Mouse (Mus musculus): ENCODE measurements around the gene Naa15. TPM values are rescaled to one million over a fixed set of nuclear protein-coding genes. Genes with fewer than 3 reads are reported as not detected.
A peak's percentile ranks its signal among the peaks of the same experiment; 100 is the strongest.
"Not testable (repeated sequence)": the region's sequence is repeated elsewhere in the genome, so short reads cannot be mapped to it uniquely, and the experiment has no call there.

The Naa15 gene
- polyA plus RNA-seq, 2 experiments = 12.9 to 13.3 TPM

- H3K27ac ChIP-seq = no peak overlapping the region
- no peaks in the 10 kb centered on the region for H3K36me3 ChIP-seq (replicated peaks; ENCODE audit: control insufficient read depth, insufficient read depth, low read depth)
- no peak overlapping the region for H3K4me3 ChIP-seq (ENCODE audit: insufficient read depth in 1 of 2, low read depth in 2 of 2, low read length in 2 of 2)
- 63% methylated on average over 15 of the region's 15 CpGs for WGBS (ENCODE audit: insufficient replicate concordance)
- DNase-seq (ENCODE audit: low read depth in 3 of 3, low spot score in 3 of 3) (no peak), ATAC-seq (ENCODE audit: insufficient read depth) (no peak)
- no peak overlapping the region for H3K4me2 ChIP-seq (ENCODE audit: low read depth)
- no peak for TF ChIP-seq CTCF (IDR thresholded peaks at IDR 0.05; ENCODE audit: low read depth)
- TF ChIP-seq EP300 (IDR thresholded peaks at IDR 0.05; ENCODE audit: low read depth) = no peak
- H3K27me3 ChIP-seq (ENCODE audit: control insufficient read depth, insufficient read depth, low read length) = peaks cover 11% of the 10 kb centered on the region
- H3K9ac ChIP-seq (replicated peaks) = no peak overlapping the region
- no peaks in the 10 kb centered on the region for H3K9me3 ChIP-seq (ENCODE audit: control insufficient read depth, low read length)
- peaks cover 3% of the 10 kb centered on the region in 2 experiments; a peak in 3 of 4 replicates for H3K4me1 ChIP-seq (replicated peaks; ENCODE audit: control insufficient read depth in 2 of 2, insufficient read depth in 2 of 2, low read length in 1 of 2)
Observed at GRCm38 (mm10) chr3:51397700-51398299, 17.1 kb upstream of the Naa15 start.

DNA sequence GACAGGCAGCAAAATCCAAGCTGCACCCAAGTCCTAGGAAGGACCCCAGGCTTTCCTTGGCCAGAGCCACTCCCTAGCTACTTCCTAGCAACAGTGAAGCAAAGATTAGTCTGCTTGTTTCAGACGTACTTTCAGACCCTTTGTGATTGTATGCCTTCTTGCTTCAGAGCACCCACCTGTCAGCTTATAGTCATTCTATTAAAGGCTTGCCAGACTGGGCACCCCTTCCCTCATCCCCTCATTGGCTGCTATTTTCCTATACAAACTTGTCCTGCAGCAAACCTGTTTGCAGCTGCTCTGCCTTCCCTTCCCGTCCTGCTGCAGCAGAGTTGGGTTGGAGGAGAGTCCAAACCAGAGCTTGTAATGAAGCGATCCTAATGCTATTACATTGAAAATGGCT is 16.3 kb upstream of the Naa15 start:
- no peak for DNase-seq (ENCODE audit: low read depth in 3 of 3, low spot score in 3 of 3)
- no peak overlapping the region for H3K9ac ChIP-seq (replicated peaks)
- peaks cover 11% of the 10 kb centered on the region for H3K27me3 ChIP-seq (ENCODE audit: control insufficient read depth, insufficient read depth, low read length)
- no peaks in the 10 kb centered on the region for H3K9me3 ChIP-seq (ENCODE audit: control insufficient read depth, low read length)
- peaks cover 3% of the 10 kb centered on the region for H3K36me3 ChIP-seq (replicated peaks; ENCODE audit: control insufficient read depth, insufficient read depth, low read depth)
- TF ChIP-seq CTCF (IDR thresholded peaks at IDR 0.05; ENCODE audit: low read depth) (no peak), EP300 (IDR thresholded peaks at IDR 0.05; ENCODE audit: low read depth) (no peak)
- H3K4me3 ChIP-seq (ENCODE audit: insufficient read depth in 1 of 2, low read depth in 2 of 2, low read length in 2 of 2) = no peak overlapping the region
- no peak for ATAC-seq (ENCODE audit: insufficient read depth)
- H3K4me2 ChIP-seq (ENCODE audit: low read depth) = no peak overlapping the region
- 30% methylated on average over 3 of the region's 3 CpGs for WGBS (ENCODE audit: insufficient replicate concordance)
- no peak overlapping the region for H3K27ac ChIP-seq
- peaks cover 3% of the 10 kb centered on the region in 2 experiments; a peak in 3 of 4 replicates for H3K4me1 ChIP-seq (replicated peaks; ENCODE audit: control insufficient read depth in 2 of 2, insufficient read depth in 2 of 2, low read length in 1 of 2)

DNA sequence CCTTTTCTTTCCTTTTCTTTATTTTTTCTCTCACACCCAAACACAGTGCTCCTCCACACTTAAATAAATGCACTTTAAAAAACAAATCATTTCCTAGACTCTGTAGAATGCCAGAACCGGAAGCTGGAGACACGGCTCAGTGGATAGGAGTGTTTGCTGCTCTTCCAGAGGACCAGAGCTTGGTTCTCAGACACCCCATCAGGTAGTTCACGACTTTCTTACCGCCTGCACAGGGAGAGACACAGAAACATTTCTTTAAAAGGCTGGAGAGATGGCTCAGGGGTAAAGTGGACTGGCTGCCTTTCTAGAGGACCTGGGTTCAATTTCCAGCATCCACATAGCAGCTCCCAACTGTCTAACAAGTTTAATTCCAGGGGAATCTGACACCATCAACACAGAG is 15.4 kb upstream of the Naa15 start:
- Histone ChIP-seq H3K27me3 (ENCODE audit: control insufficient read depth, insufficient read depth, low read length) (peaks cover 11% of the 10 kb centered on the region), H3K9me3 (ENCODE audit: control insufficient read depth, low read length) (no peaks in the 10 kb centered on the region), H3K36me3 (replicated peaks; ENCODE audit: control insufficient read depth, insufficient read depth, low read depth) (peaks cover 3% of the 10 kb centered on the region), H3K9ac (replicated peaks) (no peak overlapping the region), H3K27ac (no peak overlapping the region), H3K4me2 (ENCODE audit: low read depth) (no peak overlapping the region), H3K4me3 (ENCODE audit: insufficient read depth in 1 of 2, low read depth in 2 of 2, low read length in 2 of 2) (no peak overlapping the region), H3K4me1 (replicated peaks; ENCODE audit: control insufficient read depth in 2 of 2, insufficient read depth in 2 of 2, low read length in 1 of 2) (peaks cover 3% of the 10 kb centered on the region in 2 experiments; a peak in 3 of 4 replicates)
- 60% methylated on average over 4 of the region's 4 CpGs for WGBS (ENCODE audit: insufficient replicate concordance)
- DNase-seq (ENCODE audit: low read depth in 3 of 3, low spot score in 3 of 3) (no peak), ATAC-seq (ENCODE audit: insufficient read depth) (no peak)
- no peak for TF ChIP-seq CTCF (IDR thresholded peaks at IDR 0.05; ENCODE audit: low read depth)
- TF ChIP-seq EP300 (IDR thresholded peaks at IDR 0.05; ENCODE audit: low read depth) = no peak

GRCm38 (mm10) chr3:51400682-51401081 is 14.3 kb upstream of the Naa15 start:
- H3K9ac ChIP-seq (replicated peaks) = no peak overlapping the region
- no peak overlapping the region for H3K4me3 ChIP-seq (ENCODE audit: insufficient read depth in 1 of 2, low read depth in 2 of 2, low read length in 2 of 2)
- TF ChIP-seq EP300 (IDR thresholded peaks at IDR 0.05; ENCODE audit: low read depth) = no peak
- TF ChIP-seq CTCF (IDR thresholded peaks at IDR 0.05; ENCODE audit: low read depth) = no peak
- DNase-seq (ENCODE audit: low read depth in 3 of 3, low spot score in 3 of 3) (no peak), ATAC-seq (ENCODE audit: insufficient read depth) (no peak)
- 67% methylated on average over 10 of the region's 10 CpGs for WGBS (ENCODE audit: insufficient replicate concordance)
- H3K36me3 ChIP-seq (replicated peaks; ENCODE audit: control insufficient read depth, insufficient read depth, low read depth) = peaks cover 6% of the 10 kb centered on the region
- H3K27me3 ChIP-seq (ENCODE audit: control insufficient read depth, insufficient read depth, low read length) = peaks cover 10% of the 10 kb centered on the region
- no peaks in the 10 kb centered on the region for H3K9me3 ChIP-seq (ENCODE audit: control insufficient read depth, low read length)
- H3K4me2 ChIP-seq (ENCODE audit: low read depth) = no peak overlapping the region
- H3K27ac ChIP-seq = no peak overlapping the region
- peaks cover 3% of the 10 kb centered on the region in 2 experiments; a peak in 3 of 4 replicates for H3K4me1 ChIP-seq (replicated peaks; ENCODE audit: control insufficient read depth in 2 of 2, insufficient read depth in 2 of 2, low read length in 1 of 2)

GRCm38 (mm10) chr3:51402054-51402453 is 12.9 kb upstream of the Naa15 start:
- peak; percentile 21; the same call in 1 of the 2 replicates for TF ChIP-seq CTCF (IDR thresholded peaks at IDR 0.05; ENCODE audit: low read depth)
- H3K4me2 ChIP-seq (ENCODE audit: low read depth); H3K9me3 ChIP-seq (ENCODE audit: control insufficient read depth, low read length); H3K4me1 ChIP-seq (replicated peaks; ENCODE audit: control insufficient read depth in 2 of 2, insufficient read depth in 2 of 2, low read length in 1 of 2); H3K4me3 ChIP-seq (ENCODE audit: insufficient read depth in 1 of 2, low read depth in 2 of 2, low read length in 2 of 2); DNase-seq (ENCODE audit: low read depth in 3 of 3, low spot score in 3 of 3); H3K9ac ChIP-seq (replicated peaks); ATAC-seq (ENCODE audit: insufficient read depth); H3K27me3 ChIP-seq (ENCODE audit: control insufficient read depth, insufficient read depth, low read length); H3K27ac ChIP-seq: not testable (repeated sequence)
- WGBS (ENCODE audit: insufficient replicate concordance) = 47% methylated on average over 4 of the region's 4 CpGs
- H3K36me3 ChIP-seq (replicated peaks; ENCODE audit: control insufficient read depth, insufficient read depth, low read depth) = peaks cover 17% of the 10 kb centered on the region

Data from liver, embryonic 14.5 days (tissue).